ENCODE assay signal across 9 mouse cellular contexts in genomic region chr8:89005797-89006196, GRCm38 (mm10). TPM values are rescaled to one million over a fixed set of nuclear protein-coding genes. Genes with fewer than 3 reads are reported as not detected.
DNase-seq lines count a peak whose midpoint lies in the region; ATAC-seq and TF ChIP-seq lines count a peak whose summit lies in the region.
"Had no signal": no experiment of that assay in that cellular context is flagged by ENCODE, and none has a peak within 500 bp of the region (broad histone marks: within the 10 kb centered on the region; RNA-seq: fewer than 3 reads in every experiment).

No protein-coding gene starts in this region.

- DNase-seq in heart, postnatal 0 days (ENCODE audit: low spot score), result no peak
- no peak for DNase-seq in heart, adult 11 months
- no peak for DNase-seq in forebrain, embryonic 10.5 days (ENCODE audit: extremely low spot score, low spot score)
- no peak for DNase-seq in thymus, postnatal 4 days
- DNase-seq in lung, postnatal 4 days, result no peak

- H3K27ac ChIP-seq in heart, postnatal 0 days (ENCODE audit: low read depth), result no peak overlapping the region
- H3K27ac ChIP-seq in forebrain, embryonic 10.5 days, result no peak overlapping the region
- H3K27ac ChIP-seq in intestine, postnatal 0 days (ENCODE audit: low read depth, low read length), result no peak overlapping the region
- H3K27ac ChIP-seq in midbrain, embryonic 16.5 days (ENCODE audit: low read length), result no peak overlapping the region

- H3K27me3 ChIP-seq in heart, postnatal 0 days (ENCODE audit: control insufficient read depth, insufficient read depth, low read length), result peaks cover 50% of the 10 kb centered on the region
- H3K27me3 ChIP-seq in forebrain, embryonic 10.5 days (ENCODE audit: poor library complexity, severe bottlenecking), result peaks cover 90% of the 10 kb centered on the region
- H3K27me3 ChIP-seq in intestine, postnatal 0 days (replicated peaks; ENCODE audit: control insufficient read depth, insufficient read depth, low read length), result peaks cover 8% of the 10 kb centered on the region; the same call in 1 of the 2 replicates
- peaks cover 6% of the 10 kb centered on the region; the same call in 1 of the 2 replicates for H3K27me3 ChIP-seq in midbrain, embryonic 16.5 days (ENCODE audit: control insufficient read depth, insufficient read depth, low read depth, low read length)

- H3K9ac ChIP-seq in heart, postnatal 0 days (replicated peaks; ENCODE audit: low read depth, low read length), result no peak overlapping the region
- no peak overlapping the region for H3K9ac ChIP-seq in intestine, postnatal 0 days (ENCODE audit: low read depth, low read length)
- no peak overlapping the region for H3K9ac ChIP-seq in midbrain, embryonic 16.5 days (ENCODE audit: low read depth, low read length)

- no peaks in the 10 kb centered on the region for H3K36me3 ChIP-seq in heart, postnatal 0 days (replicated peaks; ENCODE audit: control insufficient read depth, insufficient read depth, low read length)
- no peaks in the 10 kb centered on the region for H3K36me3 ChIP-seq in forebrain, embryonic 10.5 days (replicated peaks)
- no peaks in the 10 kb centered on the region for H3K36me3 ChIP-seq in intestine, postnatal 0 days (ENCODE audit: control insufficient read depth, insufficient read depth)
- no peaks in the 10 kb centered on the region for H3K36me3 ChIP-seq in midbrain, embryonic 16.5 days (ENCODE audit: control insufficient read depth, insufficient read depth, low read length)

- peak overlapping the region; percentile 64 for H3K4me2 ChIP-seq in heart, postnatal 0 days (ENCODE audit: low read depth, low read length)
- H3K4me2 ChIP-seq in intestine, postnatal 0 days (replicated peaks; ENCODE audit: low read depth), result peak overlapping the region; percentile 90
- H3K4me2 ChIP-seq in midbrain, embryonic 16.5 days (ENCODE audit: low read length), result peak overlapping the region; percentile 72

- no peak for TF ChIP-seq EP300 in heart, postnatal 0 days (IDR thresholded peaks at IDR 0.05; ENCODE audit: low read depth)

- WGBS in heart, postnatal 0 days, result 49% methylated on average over 11 of the region's 11 CpGs
- WGBS in forebrain, embryonic 10.5 days, result 50% methylated on average over 11 of the region's 11 CpGs
- 53% methylated on average over 11 of the region's 11 CpGs for WGBS in intestine, postnatal 0 days
- WGBS in midbrain, embryonic 16.5 days, result 24% methylated on average over 11 of the region's 11 CpGs

- no peaks in the 10 kb centered on the region for H3K9me3 ChIP-seq in heart, postnatal 0 days (replicated peaks; ENCODE audit: control insufficient read depth, low read length)
- H3K9me3 ChIP-seq in forebrain, embryonic 10.5 days, result peaks cover 7% of the 10 kb centered on the region; the same call in 1 of the 2 replicates
- H3K9me3 ChIP-seq in intestine, postnatal 0 days (ENCODE audit: control insufficient read depth), result no peaks in the 10 kb centered on the region
- no peaks in the 10 kb centered on the region for H3K9me3 ChIP-seq in midbrain, embryonic 16.5 days (replicated peaks; ENCODE audit: control insufficient read depth, low read length, poor library complexity, severe bottlenecking)

- no peak for TF ChIP-seq CTCF in heart, postnatal 0 days (IDR thresholded peaks at IDR 0.05; ENCODE audit: low read depth)
- no peak for TF ChIP-seq CTCF in intestine, postnatal 0 days (IDR thresholded peaks at IDR 0.05; ENCODE audit: low read depth)

- ATAC-seq in heart, postnatal 0 days (ENCODE audit: insufficient read depth, low read depth), result no peak
- ATAC-seq in intestine, postnatal 0 days, result no peak
- ATAC-seq in midbrain, embryonic 16.5 days, result no peak
- no peak for ATAC-seq in granulocyte monocyte progenitor cell, adult 5-6 weeks (replicated peaks; ENCODE audit: poor library complexity, severe bottlenecking)
- ATAC-seq: CD4-positive, CD25-positive, alpha-beta regulatory T cell, adult 4 months had no signal

- H3K4me3 ChIP-seq in heart, postnatal 0 days (ENCODE audit: low read depth, low read length), result peak overlapping the region; percentile 47
- H3K4me3 ChIP-seq in forebrain, embryonic 10.5 days, result peak overlapping the region; percentile 57
- peak overlapping the region; percentile 41; the same call in 1 of the 2 replicates for H3K4me3 ChIP-seq in intestine, postnatal 0 days (ENCODE audit: low read depth, low read length)
- no peak overlapping the region; the same call in 1 of the 2 replicates for H3K4me3 ChIP-seq in midbrain, embryonic 16.5 days (ENCODE audit: low read depth, low read length)

- H3K4me1 ChIP-seq in heart, postnatal 0 days (ENCODE audit: control insufficient read depth, insufficient read depth), result no peaks in the 10 kb centered on the region; the same call in 1 of the 2 replicates
- peaks cover 50% of the 10 kb centered on the region for H3K4me1 ChIP-seq in forebrain, embryonic 10.5 days
- no peaks in the 10 kb centered on the region for H3K4me1 ChIP-seq in intestine, postnatal 0 days (replicated peaks; ENCODE audit: control insufficient read depth, insufficient read depth, low read length)
- peaks cover 3% of the 10 kb centered on the region; the same call in 1 of the 2 replicates for H3K4me1 ChIP-seq in midbrain, embryonic 16.5 days (ENCODE audit: control insufficient read depth, insufficient read depth, low read length)

RNA-seq across cellular contexts. Expression of gene Sall1, which starts 38.2 kb away (rescaled TPM):
- 2.3 and 3.9 TPM in 2 replicates for total RNA-seq in heart, postnatal 0 days (2014; rRNA removed; ENCODE audit: low replicate concordance)
- 1.6 and 2.0 TPM in 2 replicates for polyA plus RNA-seq in heart, postnatal 0 days (2015; fragmentation: Nextera tagmentation; extraction: Ambion mirVana)
- 12.2 TPM in 2 replicates for polyA plus RNA-seq in forebrain, embryonic 10.5 days (2016; fragmentation: Nextera tagmentation; extraction: Ambion mirVana)
- polyA plus RNA-seq in intestine, postnatal 0 days (2015; fragmentation: Nextera tagmentation; extraction: Ambion mirVana), result 0.76 and 0.78 TPM in 2 replicates
- polyA plus RNA-seq in midbrain, embryonic 16.5 days (2015; fragmentation: Nextera tagmentation; extraction: Ambion mirVana), result 5.1 and 5.8 TPM in 2 replicates
- total RNA-seq in granulocyte monocyte progenitor cell, adult 5-6 weeks (2014; fragmentation: Nextera tagmentation), result not detected in 2 replicates
- not detected in 2 replicates for total RNA-seq in granulocyte monocyte progenitor cell, adult 5-6 weeks (2017)
- polyA plus RNA-seq: CD4-positive, CD25-positive, alpha-beta regulatory T cell, adult 4 months had no signal
